Mouse (Mus musculus) midbrain, embryonic 15.5 days (tissue): ENCODE measurements around the gene Tapbpl. TPM values are rescaled to one million over a fixed set of nuclear protein-coding genes. Genes with fewer than 3 reads are reported as not detected.
"Not testable (repeated sequence)": the region's sequence is repeated elsewhere in the genome, so short reads cannot be mapped to it uniquely, and the experiment has no call there.

Experiments
- ATAC-seq: fragments of 200-750 bp; cut with Nextera tagmentation; replicated peaks from 2 replicates; pipeline ENCODE4 v1.8.0; 2017; ENCODE audit warnings: moderate TSS enrichment
- H3K27ac ChIP-seq: fragments of 300-500 bp; sonication (generic); 2 replicates; pipeline ENCODE4 v1.5.1; 2015; ENCODE audit warnings: mild to moderate bottlenecking, inconsistent platforms
- H3K27me3 ChIP-seq: fragments of 300-500 bp; sonication (generic); replicated peaks from 2 replicates; pipeline ENCODE4 v1.6.1; 2015; ENCODE audit warnings: inconsistent platforms
- H3K36me3 ChIP-seq: fragments of 300-500 bp; sonication (generic); replicated peaks from 2 replicates; pipeline ENCODE4 v1.6.1; 2015; ENCODE audit warnings: inconsistent platforms
- H3K4me1 ChIP-seq: fragments of 300-500 bp; sonication (generic); 2 replicates; pipeline ENCODE4 v1.6.1; 2015; ENCODE audit warnings: inconsistent platforms
- H3K4me2 ChIP-seq: fragments of 300-500 bp; sonication (generic); 2 replicates; pipeline ENCODE4 v1.6.1; 2015; ENCODE audit warnings: inconsistent platforms, mild to moderate bottlenecking, moderate library complexity
- H3K4me3 ChIP-seq: fragments of 300-500 bp; sonication (generic); 2 replicates; pipeline ENCODE4 v1.5.1; 2015; ENCODE audit warnings: mild to moderate bottlenecking, inconsistent platforms
- H3K9ac ChIP-seq: fragments of 300-500 bp; sonication (generic); 2 replicates; pipeline ENCODE4 v1.6.1; 2015; ENCODE audit warnings: mild to moderate bottlenecking, inconsistent platforms
- H3K9me3 ChIP-seq: fragments of 300-500 bp; sonication (generic); 2 replicates; pipeline ENCODE4 v1.6.1; 2016; ENCODE audit warnings: inconsistent platforms
- WGBS: fragments of 180-500 bp; shearing (Covaris S2); methylation state at CpG from one replicate; pipeline ENCODE4 v1.1.7; 2015; ENCODE audit warnings: mixed read lengths; 5-methylcytosine and 5-hydroxymethylcytosine counted together
- polyA plus RNA-seq: library from polyadenylated mRNA; unstranded; fragments of >200 nt; fragmentation: Nextera tagmentation; extraction: Ambion mirVana; gene quantifications from 2 replicates; pipeline ENCODE4 v1.2.1, GENCODE M21; 2015

Tapbpl gene
- polyA plus RNA-seq = 6.3 TPM in 2 replicates

DNA sequence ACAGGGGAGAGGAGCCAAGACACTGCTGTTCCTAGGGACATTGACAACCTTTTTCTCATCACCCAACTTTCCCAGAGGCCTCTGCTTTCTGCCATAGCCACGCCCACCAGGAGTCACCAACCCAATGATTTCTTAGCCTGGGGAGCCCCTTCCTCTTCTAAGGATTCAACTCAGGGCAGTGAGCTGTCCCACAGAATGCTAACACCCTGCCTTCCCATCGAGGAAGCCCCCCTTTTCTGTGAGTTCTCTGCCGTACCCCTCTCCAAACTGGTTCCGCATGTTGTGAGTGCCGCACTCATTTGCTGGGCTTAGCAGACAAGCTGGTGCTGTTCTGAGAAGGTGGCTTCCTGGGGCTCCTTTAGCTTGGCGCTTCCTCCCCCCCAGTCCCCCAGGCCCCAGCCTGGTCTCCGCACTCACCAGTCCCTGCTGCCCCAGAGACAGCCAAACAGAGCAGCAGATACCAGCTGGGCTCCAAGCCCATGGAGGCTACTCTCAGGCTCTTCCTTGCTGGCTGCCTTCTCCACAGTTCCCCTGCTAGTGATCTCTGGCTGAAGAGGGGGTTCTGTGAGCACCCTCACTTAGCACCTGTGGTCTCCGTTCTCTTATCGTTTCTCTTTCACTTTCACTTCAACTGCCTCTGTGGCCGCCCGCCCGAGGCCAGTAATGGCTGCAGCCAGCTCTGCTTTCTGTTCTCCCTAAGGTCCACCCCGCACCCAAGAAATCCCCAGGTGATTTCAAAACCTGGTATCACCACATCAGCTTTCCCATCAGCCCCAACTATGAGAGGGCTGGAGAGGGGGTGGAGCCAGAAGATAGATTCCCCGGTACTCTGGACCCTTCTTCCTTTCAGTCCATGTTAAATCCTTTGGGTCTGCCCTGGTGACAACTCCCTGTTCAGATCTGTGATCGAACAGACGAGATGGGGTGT is at the start of gene Tapbpl:
TSS of gene Tapbpl (minus strand) at position 744 of the 928 bp plus-strand sequence.
- Histone ChIP-seq H3K27me3 (no peaks in the 10 kb centered on the region), H3K9me3 (no peaks in the 10 kb centered on the region), H3K27ac (peak within 1 kb of the TSS; percentile 64), H3K4me2 (peak within 1 kb of the TSS; percentile 89), H3K36me3 (no peaks in the 10 kb centered on the region), H3K4me1 (peaks cover 18% of the 10 kb centered on the region), H3K9ac (peak within 1 kb of the TSS; percentile 56), H3K4me3 (peak within 1 kb of the TSS; percentile 42)
- 10% methylated on average over 16 of the region's 16 CpGs for WGBS
- ATAC-seq = peak; percentile 79

DNA sequence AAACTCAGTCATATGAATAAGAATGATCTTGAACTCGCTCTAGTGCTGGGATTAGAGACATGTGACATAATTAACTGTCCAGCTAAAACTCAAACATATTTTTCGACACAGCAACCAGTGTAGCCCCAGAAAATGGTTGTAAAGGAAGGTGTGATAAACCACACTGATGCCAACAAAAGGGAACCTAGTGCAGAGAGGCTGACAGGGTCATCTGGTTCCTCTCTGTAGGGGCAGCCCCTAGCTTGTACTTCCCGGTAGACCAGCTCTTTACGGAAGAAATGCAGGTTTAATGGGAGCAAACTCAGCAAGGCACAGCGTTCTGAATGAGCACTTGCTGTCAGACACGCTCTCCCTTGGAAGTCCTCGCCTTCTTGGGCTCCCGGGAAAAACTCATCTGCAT is 48.1 kb upstream of the Tapbpl start:
- Histone ChIP-seq H3K9ac (no peak overlapping the region), H3K9me3 (no peaks in the 10 kb centered on the region), H3K27ac (no peak overlapping the region), H3K4me1 (no peaks in the 10 kb centered on the region), H3K36me3 (no peaks in the 10 kb centered on the region), H3K4me3 (no peak overlapping the region), H3K27me3 (no peaks in the 10 kb centered on the region), H3K4me2 (no peak overlapping the region)
- WGBS = 64% methylated on average over 8 of the region's 8 CpGs
- ATAC-seq = no peak

DNA sequence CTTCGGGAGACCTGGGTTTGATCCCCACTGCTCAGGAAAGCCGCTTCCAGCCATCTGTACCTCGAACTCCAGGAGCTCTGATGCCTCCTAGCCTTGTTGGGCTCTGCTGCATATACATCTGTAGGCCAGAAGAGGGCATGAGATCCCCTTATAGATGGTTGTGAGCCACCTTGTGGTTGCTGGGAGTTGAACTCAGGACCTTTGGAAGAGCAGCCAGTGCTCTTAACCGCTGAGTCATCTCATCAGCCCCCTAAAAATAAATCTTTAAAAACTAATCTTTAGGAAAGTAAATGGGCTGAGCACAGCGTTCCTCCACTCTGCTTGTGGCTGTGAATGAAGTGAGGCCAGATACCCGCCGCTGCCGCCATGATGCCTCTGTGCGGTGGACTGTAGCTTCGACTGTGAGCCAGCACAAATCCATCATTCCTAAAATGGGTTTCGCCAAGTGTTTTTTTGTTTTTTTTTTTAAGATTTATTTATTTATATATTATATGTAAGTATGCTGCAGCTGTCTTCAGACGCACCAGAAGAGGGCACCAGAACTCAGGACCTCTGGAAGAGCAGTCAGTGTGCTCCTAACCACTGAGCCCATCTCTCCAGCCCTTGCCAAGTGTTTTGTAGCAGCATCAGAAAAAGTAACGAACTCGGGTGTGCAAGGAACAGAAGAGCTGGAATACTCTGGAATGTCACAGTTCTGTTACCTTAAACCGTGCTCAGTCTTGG is 43.3 kb upstream of the Tapbpl start:
- WGBS = 63% methylated on average over 15 of the region's 15 CpGs
- Histone ChIP-seq H3K4me3 (no peak overlapping the region), H3K27me3 (no peaks in the 10 kb centered on the region), H3K9me3 (no peaks in the 10 kb centered on the region), H3K4me2 (no peak overlapping the region), H3K9ac (no peak overlapping the region), H3K4me1 (peaks cover 6% of the 10 kb centered on the region; the same call in 1 of the 2 replicates), H3K27ac (no peak overlapping the region), H3K36me3 (no peaks in the 10 kb centered on the region)
- no peak for ATAC-seq

DNA sequence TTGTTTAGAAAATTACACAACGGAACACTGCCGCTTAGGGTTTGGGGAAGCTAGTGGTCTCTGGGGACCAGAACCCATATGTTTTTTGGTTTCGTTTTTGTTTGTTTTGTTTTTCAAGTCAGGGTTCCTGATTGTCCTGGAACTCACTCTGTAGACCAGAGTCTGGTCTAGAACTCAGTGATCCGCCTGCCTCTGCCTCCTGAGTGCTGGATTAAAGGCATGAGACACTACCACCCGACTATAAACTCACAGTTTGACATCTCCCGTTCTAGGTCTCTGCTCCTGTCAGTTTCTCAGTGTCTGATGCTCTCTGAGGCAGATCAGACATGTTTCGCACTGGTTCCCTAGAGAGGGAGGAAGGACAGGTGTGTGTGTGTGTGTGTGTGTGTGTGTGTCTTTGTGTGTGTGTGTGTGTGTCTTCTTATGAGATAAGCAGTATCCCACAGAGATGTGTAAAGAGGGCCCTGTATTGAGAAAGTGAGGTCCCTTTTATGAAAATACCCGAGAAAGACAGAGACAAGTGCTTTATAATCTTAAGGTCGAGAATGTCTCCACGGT is 40.6 kb upstream of the Tapbpl start:
- Histone ChIP-seq H3K4me3 (no peak overlapping the region), H3K9ac (no peak overlapping the region), H3K9me3 (no peaks in the 10 kb centered on the region), H3K27ac (no peak overlapping the region), H3K4me1 (peaks cover 6% of the 10 kb centered on the region; the same call in 1 of the 2 replicates), H3K4me2 (no peak overlapping the region), H3K36me3 (no peaks in the 10 kb centered on the region), H3K27me3 (no peaks in the 10 kb centered on the region)
- 76% methylated on average over 10 of the region's 10 CpGs for WGBS
- ATAC-seq = no peak

DNA sequence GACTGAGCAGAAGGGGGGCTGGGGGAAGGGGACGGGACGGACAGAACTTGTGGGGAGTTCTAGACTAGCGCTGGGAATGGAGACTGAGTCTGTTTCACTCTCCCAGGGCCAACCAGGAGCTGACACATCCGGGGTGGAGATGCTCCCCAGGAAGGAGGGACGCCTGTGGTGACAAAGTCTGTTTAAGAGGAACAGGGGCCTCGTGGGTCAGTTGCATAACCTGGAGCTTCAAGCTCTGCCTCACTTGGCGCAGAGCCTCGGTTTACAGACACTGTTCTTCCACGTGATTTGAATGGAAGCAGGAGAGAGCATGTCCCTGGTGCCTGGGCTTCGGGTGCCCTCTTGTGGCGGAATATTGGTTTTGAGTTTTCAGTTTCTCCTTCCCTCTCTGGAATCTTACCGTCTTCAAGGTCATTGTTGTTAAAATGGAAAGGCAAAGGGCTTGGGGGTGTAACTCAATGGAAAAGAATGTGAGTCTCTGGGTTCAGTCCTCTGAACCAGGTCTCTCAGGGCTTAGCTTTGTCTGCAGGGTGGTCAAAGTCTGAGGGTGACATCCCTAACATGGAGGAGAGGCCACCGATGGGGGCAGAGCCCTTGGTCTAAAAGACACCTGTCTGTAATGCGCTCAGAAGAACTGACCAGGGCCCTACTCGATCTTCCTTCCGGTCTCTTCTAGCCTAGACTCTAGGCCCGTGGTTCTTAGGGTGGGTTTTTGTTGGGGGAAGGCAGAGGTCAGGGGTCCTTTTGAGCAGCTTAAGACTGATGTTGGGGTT is 40.0 kb upstream of the Tapbpl start:
- peak; percentile 93 for ATAC-seq
- no peak overlapping the region for H3K27ac ChIP-seq
- peaks cover 6% of the 10 kb centered on the region; the same call in 1 of the 2 replicates for H3K4me1 ChIP-seq
- no peaks in the 10 kb centered on the region for H3K9me3 ChIP-seq
- 20% methylated on average over 17 of the region's 17 CpGs for WGBS
- 0 out of 2 replicates have a peak overlapping the region, but pooled peaks have one; percentile 7 for H3K4me3 ChIP-seq
- H3K27me3 ChIP-seq = no peaks in the 10 kb centered on the region
- no peaks in the 10 kb centered on the region for H3K36me3 ChIP-seq
- H3K9ac ChIP-seq = no peak overlapping the region
- H3K4me2 ChIP-seq = peak overlapping the region; percentile 34

DNA sequence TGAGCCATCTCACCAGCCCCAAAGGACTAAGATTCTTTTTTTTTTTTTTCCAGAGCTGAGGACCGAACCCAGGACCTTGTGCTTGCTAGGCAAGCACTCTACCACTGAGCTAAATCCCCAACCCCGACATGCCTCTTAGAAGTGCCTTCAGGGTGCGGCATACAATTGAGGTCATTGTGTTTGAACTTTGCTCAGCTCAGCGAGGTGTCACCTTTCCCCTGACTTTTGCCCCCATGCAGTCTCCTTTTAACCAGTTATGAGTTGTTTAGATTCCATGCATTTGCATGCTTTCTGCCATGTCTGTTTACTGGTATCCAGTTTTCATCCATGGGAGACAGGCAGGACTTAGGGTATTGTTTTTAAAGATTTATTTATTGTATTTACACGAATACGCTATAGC is 37.1 kb upstream of the Tapbpl start:
- Histone ChIP-seq H3K27ac (no peak overlapping the region), H3K36me3 (no peaks in the 10 kb centered on the region), H3K4me2 (no peak overlapping the region), H3K27me3 (no peaks in the 10 kb centered on the region), H3K9ac (no peak overlapping the region), H3K9me3 (no peaks in the 10 kb centered on the region), H3K4me3 (no peak overlapping the region), H3K4me1 (peaks cover 6% of the 10 kb centered on the region; the same call in 1 of the 2 replicates)
- 50% methylated on average over 6 of the region's 6 CpGs for WGBS
- ATAC-seq = no peak

DNA sequence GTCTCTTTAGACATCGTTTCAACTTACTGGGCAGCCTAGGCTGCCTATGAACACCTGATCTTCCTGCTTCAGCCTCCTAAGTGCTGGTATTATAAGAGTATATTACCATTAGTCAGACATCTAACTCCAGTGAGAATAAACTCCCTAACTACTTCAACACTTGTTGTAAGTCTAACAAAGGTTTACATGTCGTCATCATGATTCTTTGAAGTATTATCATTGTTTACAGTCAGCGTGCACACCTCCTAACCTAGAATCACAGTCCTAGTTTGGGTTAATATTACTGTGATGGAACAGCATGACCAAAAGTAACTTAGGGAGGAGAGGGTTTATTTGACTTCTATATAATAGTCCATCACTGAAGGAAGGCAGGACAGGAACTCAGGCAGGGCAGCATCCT is 35.8 kb upstream of the Tapbpl start:
- ATAC-seq = no peak
- Histone ChIP-seq H3K4me3 (no peak overlapping the region), H3K27ac (no peak overlapping the region), H3K4me1 (peaks cover 6% of the 10 kb centered on the region; the same call in 1 of the 2 replicates), H3K36me3 (no peaks in the 10 kb centered on the region), H3K9ac (no peak overlapping the region), H3K4me2 (no peak overlapping the region), H3K9me3 (no peaks in the 10 kb centered on the region), H3K27me3 (no peaks in the 10 kb centered on the region)
- 89% methylated on average over 3 of the region's 3 CpGs for WGBS

DNA sequence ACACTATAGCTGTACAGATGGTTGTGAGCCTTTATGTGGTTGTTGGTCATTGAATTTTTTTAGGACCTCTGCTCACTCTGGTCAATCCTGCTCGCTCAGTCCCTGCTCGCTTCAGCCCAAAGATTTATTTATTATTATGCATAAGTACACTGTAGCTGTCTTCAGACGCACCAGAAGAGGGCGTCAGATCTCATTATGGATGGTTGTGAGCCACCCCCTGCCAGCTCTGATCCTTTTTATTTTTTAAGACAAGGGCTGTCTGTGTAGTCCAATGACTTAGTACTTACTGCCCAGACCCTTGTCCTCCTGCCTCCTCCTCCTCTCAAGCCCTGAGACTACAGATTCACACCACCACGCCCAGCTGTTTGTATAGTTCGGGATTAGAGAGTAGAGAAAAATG is 34.9 kb upstream of the Tapbpl start:
- not testable (repeated sequence) for H3K4me2 ChIP-seq, H3K36me3 ChIP-seq, H3K9ac ChIP-seq, H3K4me3 ChIP-seq, H3K27me3 ChIP-seq, ATAC-seq, H3K4me1 ChIP-seq, H3K9me3 ChIP-seq, H3K27ac ChIP-seq
- WGBS = 63% methylated on average over 6 of the region's 6 CpGs

DNA sequence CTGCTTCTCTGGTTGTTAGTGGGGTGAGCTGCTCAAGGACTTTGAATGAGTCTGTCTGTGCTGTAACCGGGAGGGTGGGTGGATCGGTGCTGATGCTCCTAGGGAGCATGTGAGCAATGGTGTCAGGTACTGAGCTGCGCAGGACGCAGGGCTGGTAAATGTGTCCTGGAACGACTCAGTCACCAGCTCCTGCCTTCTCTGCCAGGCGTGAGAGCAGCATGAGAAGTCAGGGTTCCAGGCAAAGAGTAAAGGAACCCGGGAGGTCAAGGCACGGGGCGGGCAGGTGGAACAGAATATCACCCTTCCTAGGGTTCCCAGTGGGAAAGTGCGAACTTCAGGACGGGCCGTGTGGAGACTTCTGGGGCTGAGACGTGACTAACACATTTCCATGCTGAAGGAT is 34.4 kb upstream of the Tapbpl start:
- no peak for ATAC-seq
- no peak overlapping the region for H3K4me2 ChIP-seq
- no peaks in the 10 kb centered on the region for H3K4me1 ChIP-seq
- no peaks in the 10 kb centered on the region for H3K27me3 ChIP-seq
- no peaks in the 10 kb centered on the region for H3K36me3 ChIP-seq
- H3K9me3 ChIP-seq = no peaks in the 10 kb centered on the region
- no peak overlapping the region for H3K27ac ChIP-seq
- 80% methylated on average over 13 of the region's 13 CpGs for WGBS
- no peak overlapping the region for H3K9ac ChIP-seq
- no peak overlapping the region for H3K4me3 ChIP-seq

DNA sequence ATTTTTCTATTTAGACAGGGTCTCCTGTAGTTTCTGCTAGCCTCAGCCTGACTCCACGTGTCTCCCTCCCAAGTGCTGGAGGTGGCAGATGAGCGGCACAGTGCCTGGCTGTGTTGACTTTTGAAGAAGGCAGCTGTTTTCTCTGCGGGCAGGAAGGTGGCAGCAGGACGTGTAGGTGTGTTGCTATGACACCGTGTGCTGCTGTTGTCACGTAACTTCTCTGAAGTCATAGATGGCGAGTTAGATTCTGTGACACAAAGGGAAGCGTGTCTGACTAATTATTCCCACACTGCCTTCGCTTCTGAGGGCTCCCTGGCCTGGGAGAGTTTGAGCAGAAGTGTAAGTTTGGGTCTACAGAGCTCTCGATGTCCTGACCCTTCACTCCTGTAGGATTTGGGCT is 33.6 kb upstream of the Tapbpl start:
- 60% methylated on average over 10 of the region's 10 CpGs for WGBS
- Histone ChIP-seq H3K9me3 (no peaks in the 10 kb centered on the region), H3K36me3 (no peaks in the 10 kb centered on the region), H3K27ac (no peak overlapping the region), H3K9ac (no peak overlapping the region), H3K4me2 (no peak overlapping the region), H3K4me1 (no peaks in the 10 kb centered on the region), H3K4me3 (no peak overlapping the region), H3K27me3 (no peaks in the 10 kb centered on the region)
- ATAC-seq = no peak

DNA sequence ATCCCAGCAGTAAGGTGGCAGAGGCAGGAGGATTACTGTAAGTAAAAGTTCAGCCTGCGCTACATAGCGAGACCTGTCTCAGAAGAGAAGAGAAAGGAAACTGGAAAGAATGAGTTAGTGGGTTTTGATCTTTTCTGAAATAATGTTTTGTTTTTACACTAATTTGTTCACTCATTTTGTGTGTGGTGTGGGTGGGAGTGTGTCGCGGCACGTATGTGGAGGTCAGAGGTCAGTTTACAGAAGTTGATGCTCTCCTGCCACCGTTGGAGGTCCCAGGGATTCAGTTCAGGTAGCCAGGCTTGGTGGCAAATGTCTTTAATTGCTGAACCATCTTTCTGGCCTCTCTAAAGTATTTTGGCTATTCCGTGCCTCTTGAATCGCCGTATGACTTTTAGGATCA is 32.6 kb upstream of the Tapbpl start:
- no peak overlapping the region for H3K9ac ChIP-seq
- ATAC-seq = no peak
- no peaks in the 10 kb centered on the region for H3K36me3 ChIP-seq
- H3K4me2 ChIP-seq = no peak overlapping the region
- H3K4me1 ChIP-seq = no peaks in the 10 kb centered on the region
- H3K9me3 ChIP-seq = no peaks in the 10 kb centered on the region
- no peaks in the 10 kb centered on the region for H3K27me3 ChIP-seq
- 89% methylated on average over 9 of the region's 9 CpGs for WGBS
- no peak overlapping the region for H3K4me3 ChIP-seq
- H3K27ac ChIP-seq = no peak overlapping the region
